ENCODE assay signal across 10 mouse cellular contexts in genomic region chr3:52663161-52663602, GRCm38 (mm10).
DNase-seq lines count a peak whose midpoint lies in the region; ATAC-seq lines count a peak whose summit lies in the region.
"Had no signal": no experiment of that assay in that cellular context is flagged by ENCODE, and none has a peak within 500 bp of the region (broad histone marks: within the 10 kb centered on the region; RNA-seq: fewer than 3 reads in every experiment).

No protein-coding gene starts in this region.

- peaks cover 28% of the 10 kb centered on the region for H3K4me1 ChIP-seq in forebrain, embryonic 10.5 days
- peaks cover 2% of the 10 kb centered on the region; the same call in 1 of the 2 replicates for H3K4me1 ChIP-seq in forebrain, embryonic 11.5 days (replicated peaks; ENCODE audit: control insufficient read depth, insufficient read depth, low read length)
- peaks cover 10% of the 10 kb centered on the region for H3K4me1 ChIP-seq in forebrain, embryonic 14.5 days (ENCODE audit: control insufficient read depth, insufficient read depth, low read length)
- peaks cover 10% of the 10 kb centered on the region for H3K4me1 ChIP-seq in limb, embryonic 12.5 days (replicated peaks)
- H3K4me1 ChIP-seq: heart, embryonic 15.5 days had no signal

- H3K27ac ChIP-seq in forebrain, embryonic 10.5 days = peak overlapping the region; percentile 44
- no peak overlapping the region for H3K27ac ChIP-seq in forebrain, embryonic 11.5 days (ENCODE audit: low read depth, low read length)
- H3K27ac ChIP-seq in forebrain, embryonic 14.5 days (ENCODE audit: low read depth, low read length) = peak overlapping the region; percentile 27; the same call in 1 of the 2 replicates
- peak overlapping the region; percentile 29; the same call in 1 of the 2 replicates for H3K27ac ChIP-seq in limb, embryonic 12.5 days
- H3K27ac ChIP-seq: heart, embryonic 15.5 days; liver, embryonic 14.5 days had no signal

- H3K4me2 ChIP-seq in forebrain, embryonic 11.5 days (ENCODE audit: low read depth, low read length, severe bottlenecking) = no peak overlapping the region
- no peak overlapping the region for H3K4me2 ChIP-seq in forebrain, embryonic 14.5 days (ENCODE audit: low read length)
- no peak overlapping the region for H3K4me2 ChIP-seq in limb, embryonic 12.5 days
- H3K4me2 ChIP-seq: heart, embryonic 15.5 days had no signal

- H3K27me3 ChIP-seq in forebrain, embryonic 10.5 days (ENCODE audit: poor library complexity, severe bottlenecking) = no peaks in the 10 kb centered on the region
- H3K27me3 ChIP-seq in forebrain, embryonic 11.5 days (ENCODE audit: control insufficient read depth, insufficient read depth, low read length) = no peaks in the 10 kb centered on the region
- H3K27me3 ChIP-seq in forebrain, embryonic 14.5 days (replicated peaks; ENCODE audit: control insufficient read depth, insufficient read depth, low read length) = no peaks in the 10 kb centered on the region
- no peaks in the 10 kb centered on the region for H3K27me3 ChIP-seq in limb, embryonic 12.5 days
- H3K27me3 ChIP-seq: heart, embryonic 15.5 days had no signal

- H3K4me3 ChIP-seq in forebrain, embryonic 10.5 days = no peak overlapping the region
- H3K4me3 ChIP-seq in forebrain, embryonic 11.5 days (ENCODE audit: low read depth, low read length) = no peak overlapping the region
- no peak overlapping the region for H3K4me3 ChIP-seq in forebrain, embryonic 14.5 days (ENCODE audit: low read depth, low read length)
- no peak overlapping the region for H3K4me3 ChIP-seq in limb, embryonic 12.5 days (replicated peaks)
- H3K4me3 ChIP-seq: heart, embryonic 15.5 days had no signal

- no peaks in the 10 kb centered on the region for H3K36me3 ChIP-seq in forebrain, embryonic 10.5 days (replicated peaks)
- H3K36me3 ChIP-seq in forebrain, embryonic 11.5 days (ENCODE audit: control insufficient read depth, insufficient read depth, low read length) = no peaks in the 10 kb centered on the region
- H3K36me3 ChIP-seq in forebrain, embryonic 14.5 days (ENCODE audit: control insufficient read depth, insufficient read depth, low read length) = no peaks in the 10 kb centered on the region
- H3K36me3 ChIP-seq in limb, embryonic 12.5 days = no peaks in the 10 kb centered on the region
- H3K36me3 ChIP-seq: heart, embryonic 15.5 days had no signal

- 57% methylated on average over 5 of the region's 5 CpGs for WGBS in forebrain, embryonic 10.5 days
- WGBS in forebrain, embryonic 11.5 days = 48% methylated on average over 5 of the region's 5 CpGs
- WGBS in forebrain, embryonic 14.5 days = 48% methylated on average over 5 of the region's 5 CpGs
- 49% methylated on average over 5 of the region's 5 CpGs for WGBS in limb, embryonic 12.5 days

- DNase-seq in forebrain, embryonic 10.5 days (ENCODE audit: extremely low spot score, low spot score) = no peak
- no peak for DNase-seq in forebrain, embryonic 11.5 days (ENCODE audit: low spot score)
- DNase-seq in Muller cell, postnatal 12 days (ENCODE audit: inconsistent ontology term) = peak; percentile 60
- peak; percentile 33 for DNase-seq in forebrain, embryonic 14.5 days (ENCODE audit: low spot score)
- no peak for DNase-seq in spleen, postnatal 4 days (ENCODE audit: low spot score in 2 of 2)
- DNase-seq in gastrocnemius, adult 18-20 months (ENCODE audit: low spot score) = no peak

- H3K9ac ChIP-seq in forebrain, embryonic 11.5 days (ENCODE audit: low read length) = no peak overlapping the region
- no peak overlapping the region for H3K9ac ChIP-seq in forebrain, embryonic 14.5 days (ENCODE audit: low read length)
- no peak overlapping the region for H3K9ac ChIP-seq in limb, embryonic 12.5 days (replicated peaks)
- H3K9ac ChIP-seq: heart, embryonic 15.5 days; liver, embryonic 14.5 days had no signal

- no peak for ATAC-seq in forebrain, embryonic 11.5 days (replicated peaks; ENCODE audit: low FRiP score)
- peak; percentile 62 for ATAC-seq in forebrain, embryonic 14.5 days
- ATAC-seq in limb, embryonic 12.5 days (ENCODE audit: insufficient number of reproducible peaks, insufficient read depth, low FRiP score, low TSS enrichment, low read depth) = no peak
- ATAC-seq in granulocyte monocyte progenitor cell, adult 5-6 weeks (replicated peaks; ENCODE audit: poor library complexity, severe bottlenecking) = no peak

- no peaks in the 10 kb centered on the region for H3K9me3 ChIP-seq in forebrain, embryonic 10.5 days
- no peaks in the 10 kb centered on the region for H3K9me3 ChIP-seq in forebrain, embryonic 11.5 days (ENCODE audit: control insufficient read depth, low read length)
- H3K9me3 ChIP-seq in forebrain, embryonic 14.5 days (replicated peaks; ENCODE audit: control insufficient read depth, low read length) = no peaks in the 10 kb centered on the region
- H3K9me3 ChIP-seq in limb, embryonic 12.5 days = no peaks in the 10 kb centered on the region
- H3K9me3 ChIP-seq: heart, embryonic 15.5 days had no signal

Comparison
In these comparisons a context has a peak if more than half of its experiments do, and no peak if none do; other contexts are left out.
1. DNase-seq: peak in Muller cell, postnatal 12 days (single experiment) and forebrain, embryonic 14.5 days (single experiment); none in forebrain, embryonic 10.5 days (single experiment), forebrain, embryonic 11.5 days (single experiment), spleen, postnatal 4 days (0 of 2) and gastrocnemius, adult 18-20 months (single experiment).